Mouse (Mus musculus) right cerebral cortex, postnatal 4 days (tissue): ENCODE data around the gene Itpr2.

Source experiments
- DNase-seq: peaks from one replicate; pipeline ENCODE4 v3.0.0-alpha.2; 2022

Gene Itpr2

DNA sequence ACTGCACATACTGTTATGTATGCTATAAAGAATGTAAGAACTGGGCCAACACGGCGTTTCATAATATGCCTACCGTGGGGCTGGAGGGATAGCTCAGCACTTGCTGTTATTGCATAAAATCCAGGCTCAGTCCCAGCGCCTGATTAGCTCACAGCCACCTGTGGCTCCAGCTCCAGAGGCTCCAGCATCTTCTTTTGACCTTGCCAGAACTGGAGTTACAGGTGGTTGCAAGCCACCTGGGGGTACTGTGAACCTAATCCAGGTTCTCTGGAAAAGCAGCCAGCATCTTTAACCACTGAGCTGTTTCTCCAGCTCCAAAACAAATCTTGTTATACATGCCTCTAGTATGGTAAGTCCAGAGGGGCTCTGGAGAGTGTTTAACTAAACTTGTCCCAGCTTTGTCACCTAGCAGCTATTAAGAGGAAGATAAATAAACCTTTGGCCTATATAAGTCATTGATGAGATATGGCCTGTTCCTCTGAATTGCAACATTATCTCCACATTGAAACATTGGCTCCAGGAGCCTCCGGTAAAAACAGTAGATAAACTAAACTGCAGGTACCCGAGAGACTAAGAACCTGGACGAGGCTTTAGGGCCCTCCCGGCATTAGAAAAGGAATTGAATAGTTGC is 37.9 kb downstream of the Itpr2 start:
- no peak for DNase-seq

DNA sequence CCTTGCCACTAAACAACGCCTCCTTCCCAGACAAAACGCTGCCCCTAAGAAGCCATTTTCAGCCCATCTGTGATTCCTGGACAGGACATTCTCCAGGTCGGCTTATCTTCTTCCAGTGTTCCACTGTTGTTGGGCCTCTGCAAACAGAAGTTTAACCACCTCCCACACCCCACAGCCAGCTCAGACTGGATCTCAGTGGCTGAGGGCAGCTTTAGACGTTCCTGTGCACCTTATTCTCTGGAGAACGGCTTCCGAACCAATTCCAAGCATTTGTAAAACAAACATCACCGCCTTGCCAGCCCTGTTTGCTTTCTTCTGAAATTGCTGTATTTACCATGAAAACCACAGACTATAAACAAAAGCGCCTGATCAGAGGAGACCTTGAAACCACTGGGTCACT is 41.1 kb downstream of the Itpr2 start:
- DNase-seq: no peak

DNA sequence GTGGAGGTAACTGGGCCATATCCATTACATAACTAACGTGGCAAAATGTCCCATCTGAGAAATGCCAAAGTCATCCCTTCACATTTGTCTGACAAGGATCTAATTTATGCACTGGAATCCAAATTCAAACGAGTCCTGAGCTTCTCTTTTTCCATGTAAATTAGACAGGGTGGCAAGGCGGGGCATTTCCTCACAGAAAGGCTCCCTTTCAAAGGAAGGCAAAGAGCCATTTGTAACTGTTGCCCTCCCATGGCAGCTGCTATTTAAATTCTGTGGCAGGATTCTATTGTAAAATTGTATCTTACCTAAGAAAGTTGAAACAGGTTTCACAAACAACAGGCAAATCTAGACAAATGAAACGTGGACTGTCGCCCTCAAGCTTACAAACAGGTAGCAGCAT is 43.6 kb downstream of the Itpr2 start:
- no peak for DNase-seq

DNA sequence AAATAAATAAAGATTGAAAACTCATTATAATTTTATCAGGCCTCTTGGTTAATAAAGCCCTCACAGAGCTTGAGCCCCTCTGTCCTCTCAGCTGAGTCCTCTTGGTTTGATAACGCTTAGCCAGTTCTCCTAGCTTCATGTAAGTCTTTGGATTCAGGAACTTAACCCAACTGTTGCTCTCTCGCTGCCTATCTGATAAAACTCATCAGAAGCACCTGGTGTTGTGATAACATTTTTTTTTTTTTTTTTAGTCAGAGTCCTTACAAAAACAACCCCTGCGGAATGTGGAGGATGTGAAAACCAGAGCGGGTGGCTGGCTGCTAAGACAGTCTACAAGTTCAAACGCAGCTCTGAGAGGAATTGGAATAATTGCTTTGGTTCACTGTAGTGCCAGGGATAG is 45.3 kb downstream of the Itpr2 start:
- no peak for DNase-seq

DNA sequence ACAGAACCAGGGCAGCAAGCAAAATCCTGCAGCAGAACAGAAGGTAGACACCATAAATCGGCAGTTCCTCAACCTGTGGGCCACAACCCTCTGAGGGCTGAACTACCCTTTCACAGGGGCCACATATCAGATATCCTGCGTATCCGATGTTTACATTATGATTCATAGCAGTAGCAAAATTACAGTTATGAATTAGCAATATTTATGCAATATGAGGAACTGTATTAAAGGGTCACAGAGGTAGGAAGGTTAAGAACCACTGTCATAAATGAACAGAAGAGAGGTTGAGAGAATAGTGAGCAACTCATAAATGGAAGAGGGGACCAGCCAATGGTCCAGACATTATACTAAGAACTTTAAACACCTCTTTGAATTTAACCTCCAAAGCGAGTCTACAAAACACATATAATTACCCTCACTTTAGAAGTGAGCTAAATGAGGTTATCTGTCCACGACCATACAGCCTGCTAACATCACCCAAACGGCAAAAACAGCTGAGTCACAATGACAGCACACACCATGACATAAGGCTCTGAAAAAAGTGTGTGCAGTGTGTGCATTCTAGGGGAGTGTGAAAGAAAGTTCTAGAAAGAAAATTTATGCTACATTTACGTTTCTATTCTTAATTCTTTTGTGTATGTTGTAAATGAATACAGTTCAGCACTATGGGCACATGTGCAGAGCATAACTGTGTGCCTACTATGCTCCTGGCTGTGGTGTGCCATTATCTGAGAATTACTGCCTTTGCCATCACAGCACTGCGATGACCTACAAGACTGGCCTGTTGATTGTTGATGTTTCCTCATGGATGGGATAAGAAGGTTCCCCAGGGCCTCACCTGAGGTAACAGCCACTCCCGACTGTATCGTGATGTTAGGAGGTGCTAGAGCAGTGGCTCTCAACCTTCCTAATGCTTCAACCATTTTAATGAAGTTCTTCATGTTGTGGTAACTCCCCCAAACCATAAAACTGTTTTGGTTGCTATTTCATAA is 47.2 kb downstream of the Itpr2 start:
- no peak for DNase-seq

DNA sequence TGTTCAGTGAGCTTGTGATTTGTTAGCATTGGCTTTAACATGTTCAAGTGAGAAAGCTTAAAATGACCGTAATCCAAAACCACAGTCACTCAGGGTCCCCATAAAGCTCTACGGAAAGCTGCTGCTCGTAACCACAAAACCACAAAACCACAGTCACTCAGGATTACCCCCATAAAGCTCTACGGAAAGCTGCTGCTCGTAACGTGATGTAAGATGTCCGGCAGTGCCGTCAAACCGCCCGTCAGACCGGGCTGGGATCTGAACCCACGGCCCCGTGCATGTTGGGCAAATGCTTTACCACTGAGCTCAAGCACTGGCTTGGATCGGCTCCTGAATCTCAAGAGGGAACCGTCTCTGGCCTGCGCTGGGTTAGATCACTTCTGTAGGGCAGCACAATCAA is 49.5 kb downstream of the Itpr2 start:
- no peak for DNase-seq

DNA sequence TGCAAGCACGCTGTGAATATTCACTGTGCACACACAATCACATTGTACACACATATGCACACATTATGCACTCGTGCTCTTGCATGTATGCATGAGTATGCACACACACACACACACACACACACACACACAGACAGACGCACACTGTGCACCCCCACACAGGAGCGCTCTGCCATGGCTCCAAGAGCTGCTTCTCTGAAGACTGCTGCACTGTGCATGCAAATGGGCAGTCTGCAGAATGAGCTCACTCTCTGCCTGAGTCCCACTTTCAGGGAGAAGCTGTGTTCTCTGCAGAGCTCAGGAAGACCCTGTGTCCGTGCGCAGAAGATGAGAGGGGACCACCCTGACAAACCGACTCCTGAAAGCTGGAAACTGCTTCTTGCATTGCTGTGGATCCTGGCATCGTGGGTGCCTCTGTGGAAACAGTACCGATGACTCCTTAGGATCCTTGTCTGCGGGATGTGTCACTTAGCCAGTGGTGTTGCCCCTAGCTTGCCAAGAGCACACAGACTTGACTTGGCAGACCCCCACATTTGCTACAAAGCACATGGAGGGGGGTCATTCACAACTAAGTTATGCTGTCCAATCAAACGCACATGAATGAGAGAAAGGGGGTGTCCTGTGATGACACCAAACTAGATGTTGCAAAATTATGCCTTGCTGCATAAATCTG is 55.9 kb downstream of the Itpr2 start:
- DNase-seq: no peak

DNA sequence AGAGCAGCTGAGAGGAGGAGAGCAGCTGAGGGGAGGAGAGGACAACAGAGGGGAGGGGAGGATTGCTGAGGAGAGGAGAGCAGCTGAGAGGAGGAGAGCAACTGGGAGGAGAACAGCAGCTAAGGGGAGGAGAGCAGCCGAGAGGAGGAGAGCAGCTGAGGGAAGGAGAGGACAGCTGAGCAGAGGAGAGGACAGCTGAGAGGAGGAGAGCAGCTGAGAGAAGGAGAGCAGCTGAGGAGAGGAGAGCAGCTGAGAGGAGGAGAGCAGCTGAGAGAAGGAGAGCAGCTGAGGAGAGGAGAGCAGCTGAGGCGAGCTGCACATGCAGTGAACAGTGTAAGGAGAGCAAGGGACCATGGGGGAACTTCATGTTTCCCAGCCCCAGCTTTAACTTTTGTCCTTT is 62.2 kb downstream of the Itpr2 start:
- DNase-seq: no peak

DNA sequence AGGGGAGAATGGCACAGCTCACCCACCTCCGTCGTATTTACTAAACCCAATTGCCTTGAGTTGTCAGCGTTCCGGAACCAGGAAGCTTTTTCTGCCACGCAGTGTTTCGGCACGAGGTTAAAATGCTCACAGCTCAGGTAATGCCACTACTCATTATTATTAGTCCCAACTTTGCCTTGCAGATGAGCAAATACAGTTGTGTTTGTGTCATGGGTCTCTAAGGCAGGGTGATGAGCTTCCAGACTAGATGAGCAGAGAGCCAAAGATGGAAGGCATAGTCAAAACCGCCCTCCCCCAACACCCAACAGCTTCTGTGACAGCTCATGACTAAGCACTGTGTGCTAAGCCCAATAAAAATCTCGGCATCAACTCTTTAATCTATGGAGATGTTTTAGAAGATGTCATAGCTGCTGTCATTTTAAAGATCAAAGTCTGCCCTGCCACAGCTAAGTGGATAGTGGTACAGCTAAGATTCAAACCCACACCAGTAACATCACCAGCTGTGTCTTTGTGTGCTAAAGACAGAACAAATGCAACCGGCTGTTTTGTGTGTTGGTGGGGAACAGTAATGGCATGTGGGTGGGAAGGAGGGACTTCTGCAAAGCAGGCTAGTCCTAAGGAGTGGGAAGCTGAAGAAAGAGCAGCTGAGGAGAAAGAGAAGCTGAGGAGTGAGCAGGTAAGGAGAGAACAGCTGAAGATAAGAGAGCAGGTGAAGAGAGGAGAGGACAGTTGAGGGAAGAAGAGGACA is 62.8 kb downstream of the Itpr2 start:
- no peak for DNase-seq

DNA sequence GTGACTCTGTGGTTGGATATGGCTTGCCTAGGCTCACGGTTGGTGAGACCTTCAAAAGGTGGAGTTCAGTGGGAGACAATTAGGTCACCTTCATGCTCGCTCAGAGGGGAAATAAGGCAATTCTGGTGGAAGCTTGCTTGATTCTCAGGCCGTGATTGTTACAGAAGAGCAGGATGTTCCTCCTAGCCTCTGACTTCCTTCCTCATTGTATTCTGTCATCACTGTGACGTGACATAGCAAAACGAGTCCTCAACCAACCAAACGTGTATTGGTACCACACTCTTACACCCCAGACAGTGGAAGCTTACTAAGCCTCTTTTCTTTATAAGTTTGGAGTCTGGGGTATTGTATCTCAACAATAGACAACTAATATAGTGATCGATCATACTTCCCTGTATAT is 64.0 kb downstream of the Itpr2 start:
- DNase-seq: no peak

DNA sequence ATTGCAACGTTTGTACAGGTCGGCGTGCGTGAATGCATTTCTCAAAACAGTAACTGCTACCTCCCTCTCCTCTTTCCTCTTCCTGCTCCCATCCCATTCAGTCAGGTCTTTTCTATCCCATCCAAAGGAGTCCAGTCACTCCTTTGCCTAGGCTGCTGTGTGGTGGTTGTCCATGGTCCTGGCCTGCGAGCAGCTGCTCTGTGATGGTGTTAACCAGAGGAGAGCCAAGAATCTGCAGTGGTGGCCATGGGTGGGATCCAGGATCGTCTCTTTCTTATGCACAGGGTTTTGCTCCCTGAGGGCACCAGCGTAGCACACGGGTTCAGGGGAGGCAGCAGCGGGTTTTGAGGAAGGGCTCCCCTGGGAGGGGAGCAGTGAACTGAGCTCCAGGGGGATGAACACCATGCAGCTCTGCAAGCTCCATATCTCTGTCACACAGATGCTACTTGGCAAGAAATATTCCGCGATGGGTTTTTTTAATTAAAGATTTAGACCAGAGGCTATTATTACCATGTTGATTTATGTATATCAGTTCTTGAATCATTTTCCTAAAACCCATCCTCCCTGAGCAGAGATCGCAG is 65.0 kb downstream of the Itpr2 start:
- DNase-seq: no peak

DNA sequence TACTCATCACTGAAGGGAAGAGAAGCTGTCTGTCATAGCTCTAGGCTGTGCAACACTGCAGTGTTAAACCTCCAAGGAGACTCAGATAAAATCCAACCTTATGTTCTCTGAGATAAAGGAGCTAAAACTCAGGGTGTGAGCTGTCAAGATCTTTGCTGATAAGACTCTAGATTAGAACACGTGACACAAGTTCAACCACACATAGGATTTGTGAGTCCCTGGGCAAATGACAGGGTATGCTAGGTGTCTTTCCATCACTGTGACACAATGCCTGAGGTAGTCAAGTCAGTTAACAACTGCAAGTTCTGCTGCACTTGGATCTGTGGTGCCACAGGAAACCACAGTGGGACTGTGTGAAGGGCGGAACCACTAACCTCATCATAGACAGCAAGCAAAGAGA is 67.8 kb downstream of the Itpr2 start:
- no peak for DNase-seq

DNA sequence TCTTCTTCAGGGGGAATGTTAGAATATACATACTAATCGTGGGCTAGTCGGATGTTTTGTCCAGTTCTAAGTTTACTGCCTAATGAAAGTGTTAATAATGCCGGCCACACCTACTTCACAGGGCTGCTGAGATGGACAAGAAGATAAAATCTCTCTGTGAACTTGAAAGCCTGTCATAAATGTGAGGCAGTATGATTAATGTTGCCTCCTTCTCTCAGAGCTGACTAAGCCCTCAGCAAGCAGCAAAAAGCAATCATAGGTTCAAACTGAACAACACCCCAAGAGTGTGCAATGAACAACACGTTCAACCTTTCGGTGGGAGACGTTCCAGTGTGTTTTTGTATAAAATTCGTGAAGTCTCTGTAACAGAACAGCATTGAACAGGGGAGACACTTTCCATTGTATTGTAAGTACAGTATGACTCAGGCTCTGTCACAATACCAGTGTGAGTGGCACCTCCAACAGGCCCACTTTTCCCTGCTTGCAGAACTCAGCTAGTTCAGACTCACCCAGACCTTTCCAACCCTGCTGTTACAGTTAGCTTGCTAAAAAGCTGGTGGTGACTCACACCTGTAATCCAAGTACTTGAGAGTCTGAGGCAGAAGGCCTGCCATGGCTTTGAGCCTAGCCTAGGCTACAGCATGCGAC is 69.7 kb downstream of the Itpr2 start:
- no peak for DNase-seq

DNA sequence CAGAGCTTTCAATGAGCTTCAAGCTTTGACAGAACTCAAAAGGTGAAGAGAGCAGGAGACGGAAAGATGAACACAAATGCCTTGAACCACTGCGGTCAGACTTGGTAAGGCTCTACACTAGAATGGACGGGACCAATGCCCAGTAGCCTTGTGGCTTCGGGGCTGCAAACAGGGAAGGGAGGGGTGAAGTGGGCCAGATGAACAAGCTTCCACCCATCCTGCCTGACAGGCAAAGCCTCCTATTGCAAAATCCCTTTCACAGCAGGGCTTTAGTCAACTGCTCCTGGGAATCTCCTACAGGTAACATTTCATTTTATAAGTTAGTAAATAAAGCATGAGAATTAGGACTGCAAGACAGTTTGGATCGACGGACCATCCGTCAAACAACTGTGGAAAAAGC is 70.2 kb downstream of the Itpr2 start:
- no peak for DNase-seq

DNA sequence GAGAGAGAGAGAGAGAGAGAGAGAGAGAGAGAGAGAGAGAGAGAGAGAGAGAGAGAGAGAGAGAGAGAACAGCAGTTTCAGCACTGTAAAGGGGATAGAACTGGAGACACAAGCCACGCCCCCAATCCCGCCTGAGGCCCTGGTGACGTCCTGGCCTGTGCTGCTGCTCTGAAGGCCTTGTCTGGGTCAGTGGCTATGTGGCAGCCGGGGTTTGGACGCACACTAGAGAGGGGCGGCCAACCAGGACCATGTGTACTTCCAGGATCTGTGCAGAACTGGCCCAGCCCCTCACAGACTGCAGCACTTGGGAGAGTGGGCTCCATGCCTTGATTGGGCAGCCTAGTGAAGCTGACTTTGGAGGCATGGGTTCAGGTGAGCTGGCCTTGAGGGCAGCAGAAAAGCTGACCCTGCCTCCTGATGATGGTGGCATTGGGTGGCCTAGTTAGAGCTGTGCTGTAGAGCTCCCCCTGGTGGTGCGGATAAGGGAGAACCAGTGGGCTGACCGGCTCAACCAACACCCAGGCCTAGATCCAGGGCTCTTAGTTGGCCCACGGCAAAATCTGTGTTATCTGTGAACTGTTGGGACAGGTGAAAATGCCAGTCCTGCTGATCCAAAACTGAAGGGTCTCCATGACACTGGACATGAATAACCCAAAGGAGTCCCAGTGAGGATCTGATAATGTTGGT is 72.2 kb downstream of the Itpr2 start:
- DNase-seq: peak; percentile 27

DNA sequence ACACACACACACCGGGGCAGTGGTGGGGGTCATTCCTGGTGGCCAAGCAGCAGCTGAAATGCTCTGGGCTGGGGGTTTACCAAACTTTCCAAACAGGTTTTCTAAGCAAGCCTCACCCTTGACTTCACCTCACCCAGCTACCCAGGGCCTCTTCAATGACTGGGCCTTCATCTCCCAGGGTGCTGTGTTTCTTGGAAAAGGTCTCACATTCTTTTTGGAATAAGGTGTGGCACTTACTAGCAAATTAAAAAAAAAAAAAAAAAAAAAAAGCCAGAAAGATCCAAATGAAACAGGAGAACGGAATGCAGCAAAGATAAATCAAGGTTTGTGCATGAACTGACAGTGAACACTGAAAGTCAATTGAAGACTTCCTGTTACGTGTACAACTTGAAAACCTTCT is 77.2 kb downstream of the Itpr2 start:
- no peak for DNase-seq

DNA sequence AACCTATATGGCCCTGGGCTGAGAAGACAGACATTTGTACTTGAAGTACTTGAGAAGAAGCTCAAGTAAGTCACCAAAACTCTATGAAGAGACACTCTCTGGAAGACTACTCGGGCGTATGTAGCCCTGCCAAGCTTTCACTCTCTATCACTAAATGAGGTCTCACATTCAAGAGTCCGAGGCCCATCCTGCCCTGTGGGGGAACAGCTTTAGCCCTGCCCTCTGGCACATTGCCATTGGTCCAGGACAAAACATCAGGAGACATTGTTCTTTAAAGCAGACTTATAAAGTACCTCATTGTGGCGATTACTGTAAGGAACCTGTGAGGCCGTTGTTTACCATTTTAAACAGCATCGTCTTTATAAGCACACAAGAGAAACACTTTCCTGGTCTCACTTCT is 77.7 kb downstream of the Itpr2 start:
- DNase-seq: no peak

DNA sequence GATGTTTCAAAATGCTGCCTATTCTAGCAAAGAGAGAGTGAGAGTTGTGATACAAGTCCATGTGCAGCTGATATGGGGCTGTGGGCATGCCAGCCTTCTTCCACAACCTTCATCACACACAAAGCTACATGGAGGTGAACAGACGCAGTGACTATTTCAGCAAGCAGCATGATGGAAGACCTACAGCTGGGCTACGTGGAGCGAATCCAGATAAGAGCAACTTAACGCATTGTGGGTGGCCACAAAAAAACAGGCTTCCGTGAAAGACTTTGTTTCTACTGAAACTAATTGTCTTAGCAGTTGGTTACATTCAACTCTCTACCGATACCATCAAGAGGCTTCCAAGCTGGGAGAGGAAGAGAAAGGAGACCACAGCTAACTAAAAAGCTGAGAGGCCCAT is 81.3 kb downstream of the Itpr2 start:
- DNase-seq: no peak

DNA sequence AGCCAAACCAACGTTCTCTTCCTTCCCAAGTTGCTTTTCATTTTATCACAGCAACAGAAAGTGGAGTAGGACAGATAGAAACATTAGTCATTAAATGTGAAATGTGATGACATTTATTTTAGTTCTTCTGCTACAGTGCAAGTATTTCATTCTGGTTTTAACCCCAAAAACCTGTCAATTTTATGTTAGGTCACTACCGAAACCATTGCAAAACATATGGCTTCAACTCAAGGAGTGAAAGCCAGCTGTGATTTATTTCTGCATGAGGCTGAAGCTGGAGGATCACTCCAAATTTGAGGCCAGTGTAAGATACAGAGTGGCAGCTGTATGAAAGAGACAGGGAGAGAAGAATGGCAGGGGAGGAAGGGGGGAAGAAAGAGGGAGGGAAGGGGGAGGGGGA is 85.6 kb downstream of the Itpr2 start:
- DNase-seq: no peak

DNA sequence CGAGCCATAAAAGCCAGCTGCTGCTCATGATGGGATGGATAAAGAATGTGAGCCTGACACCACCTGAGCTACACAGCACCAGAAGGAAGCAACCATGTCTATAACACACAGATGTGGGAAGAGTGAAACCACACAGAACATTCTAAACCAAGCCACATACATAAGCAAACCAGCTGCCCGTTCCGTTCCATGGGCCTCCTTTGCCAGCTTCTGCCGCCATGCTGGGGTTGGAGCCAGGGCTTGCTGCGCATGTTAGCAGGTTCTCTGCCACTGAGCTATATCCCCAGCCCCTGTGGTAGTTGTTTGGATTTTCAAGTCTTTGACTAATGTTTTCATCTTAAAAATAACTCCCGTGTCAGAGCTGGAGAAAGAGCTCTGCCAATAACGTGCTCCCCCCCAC is 87.9 kb downstream of the Itpr2 start:
- DNase-seq: no peak

DNA sequence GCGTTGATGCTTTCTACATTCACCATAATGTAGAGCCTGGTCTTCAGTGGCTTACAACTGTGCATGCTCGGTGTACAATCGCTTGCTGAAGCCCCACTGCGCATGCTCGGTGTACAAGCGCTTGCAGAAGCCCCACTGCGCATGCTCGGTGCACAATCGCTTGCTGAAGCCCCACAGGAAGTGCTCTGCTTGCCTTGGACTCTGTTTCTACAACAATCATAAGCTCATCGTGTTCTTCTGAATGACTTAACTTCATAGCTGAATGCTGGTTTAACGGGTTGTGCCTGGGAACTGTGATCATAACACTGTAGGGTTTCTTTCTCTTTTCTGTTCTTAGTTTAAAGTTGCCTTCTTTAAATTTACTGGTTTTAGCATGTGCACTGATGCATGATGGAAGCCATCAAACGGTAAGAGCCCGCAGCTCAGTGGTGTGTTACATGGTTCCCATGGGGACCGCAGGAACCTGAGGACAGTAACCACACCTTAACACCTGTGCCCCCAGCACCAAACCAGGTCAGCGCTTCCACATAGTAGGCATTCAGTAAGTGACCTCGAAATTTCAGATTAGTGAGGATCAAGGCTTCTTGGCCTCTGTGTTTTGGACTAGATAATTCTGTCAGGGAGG is 90.5 kb downstream of the Itpr2 start:
- no peak for DNase-seq
